Mouse (Mus musculus): ENCODE data around the gene Cdk16.

DNA sequence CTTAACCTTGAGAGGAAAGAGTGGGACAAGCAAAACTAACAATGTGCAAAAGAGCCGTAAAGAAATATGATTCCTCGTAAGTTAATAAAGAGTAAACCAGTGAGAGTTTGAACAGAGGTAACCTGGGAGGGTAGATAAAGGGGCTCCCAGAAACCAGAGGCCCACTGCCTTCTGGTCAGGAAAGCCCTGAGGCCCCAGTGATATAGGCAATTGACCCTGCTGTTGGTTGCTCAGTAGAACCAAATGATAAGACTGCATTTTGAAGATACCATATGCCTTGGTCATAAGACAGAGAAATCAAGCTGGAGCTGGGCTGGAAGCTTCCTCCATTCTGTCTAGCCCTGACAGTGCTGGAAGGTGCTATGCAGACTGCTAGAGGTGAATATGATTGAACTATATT, 61.1 kb downstream of the Cdk16 start:
- TF ChIP-seq POLR2A (IDR thresholded peaks at IDR 0.05; ENCODE audit: insufficient read length, low read depth) (no peak), E2F4 (IDR thresholded peaks at IDR 0.05; ENCODE audit: insufficient read depth) (no peak), TCF12 (IDR thresholded peaks at IDR 0.05; ENCODE audit: insufficient read depth, poor library complexity, severe bottlenecking) (no peak), USF1 (IDR thresholded peaks at IDR 0.05; ENCODE audit: low read depth) (no peak), CEBPB (IDR thresholded peaks at IDR 0.05; ENCODE audit: insufficient read depth, poor library complexity, severe bottlenecking) (no peak), POLR2AphosphoS2 (IDR thresholded peaks at IDR 0.05; ENCODE audit: insufficient read length, low read depth) (no peak)
